Mouse (Mus musculus): Measurements from ENCODE around the gene Etv3.

The Etv3 gene

GRCm38 (mm10) chr3:87560156-87560555, 34.9 kb downstream of the Etv3 start:
- no peak for DNase-seq

DNA sequence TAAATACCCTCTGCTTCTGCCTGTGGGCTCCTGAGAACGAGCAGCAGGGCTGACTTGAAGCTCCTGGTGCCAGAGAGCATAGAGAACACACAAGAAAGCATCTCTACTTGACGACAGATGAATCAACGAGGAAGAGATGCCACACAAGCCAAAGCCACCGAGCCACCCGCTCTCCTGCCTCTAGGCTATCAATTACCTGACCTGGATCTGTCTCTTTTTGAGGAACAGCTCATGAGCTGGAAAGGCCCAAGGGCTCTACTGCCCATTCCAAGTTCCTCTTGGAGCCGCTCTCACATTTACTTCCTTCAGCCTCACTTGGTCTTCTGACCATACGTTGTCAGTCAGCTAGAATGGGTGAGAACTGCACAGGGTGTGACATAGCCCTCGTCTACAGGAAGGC, 36.2 kb downstream of the Etv3 start:
- DNase-seq: no peak

GRCm38 (mm10) chr3:87562370-87562769, 37.2 kb downstream of the Etv3 start:
- DNase-seq: peak; percentile 72 to 88

- DNase-seq: no peak
These were observed 38.3 kb downstream of the Etv3 start for GRCm38 (mm10) chr3:87563466-87563865.

DNA sequence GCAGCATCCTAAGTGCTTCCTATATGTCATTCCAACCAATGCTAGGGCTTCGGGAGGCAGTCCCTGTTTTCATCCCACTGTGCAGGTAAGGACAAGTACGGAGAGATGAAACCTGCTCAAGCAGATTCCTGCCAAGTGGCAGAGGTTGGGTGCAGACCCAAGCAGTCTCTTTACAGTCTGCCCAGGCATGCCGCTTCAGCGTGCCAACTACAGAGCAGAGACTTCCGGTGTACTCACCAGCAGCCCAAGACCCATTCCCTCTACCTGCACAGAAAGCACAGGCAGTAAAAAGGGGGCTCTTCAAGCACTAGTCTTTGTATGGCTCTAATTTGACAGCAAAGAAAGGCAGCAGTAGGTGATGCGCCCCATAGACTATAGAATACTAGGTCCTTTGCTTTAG, 40.4 kb downstream of the Etv3 start:
- no peak for DNase-seq

GRCm38 (mm10) chr3:87566066-87566465, 40.9 kb downstream of the Etv3 start:
- DNase-seq: peak; percentile 20 to 21

GRCm38 (mm10) chr3:87567497-87567896, 42.3 kb downstream of the Etv3 start:
- no peak for DNase-seq

GRCm38 (mm10) chr3:87568681-87569080, 43.5 kb downstream of the Etv3 start:
- no peak for DNase-seq

DNA sequence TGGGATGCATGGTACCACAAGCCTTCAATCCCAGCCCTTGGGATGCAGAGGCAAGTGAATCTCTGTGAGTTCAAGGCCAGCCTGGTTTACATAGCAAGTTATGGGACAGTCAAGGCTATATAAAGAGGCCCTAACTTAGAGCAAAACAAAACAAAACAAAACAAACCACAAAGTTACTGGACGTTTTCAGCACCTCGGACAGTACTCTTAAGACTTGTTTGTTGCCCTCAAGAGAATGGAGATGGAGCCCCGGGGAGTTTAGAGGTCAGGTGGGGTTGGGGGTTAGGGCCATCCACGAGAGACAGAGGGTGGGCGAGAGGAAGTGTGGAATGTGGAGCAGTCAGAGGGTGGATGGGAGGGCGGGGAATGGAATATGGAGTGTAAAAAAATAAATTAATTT, 50.6 kb downstream of the Etv3 start:
- no peak for DNase-seq

DNA sequence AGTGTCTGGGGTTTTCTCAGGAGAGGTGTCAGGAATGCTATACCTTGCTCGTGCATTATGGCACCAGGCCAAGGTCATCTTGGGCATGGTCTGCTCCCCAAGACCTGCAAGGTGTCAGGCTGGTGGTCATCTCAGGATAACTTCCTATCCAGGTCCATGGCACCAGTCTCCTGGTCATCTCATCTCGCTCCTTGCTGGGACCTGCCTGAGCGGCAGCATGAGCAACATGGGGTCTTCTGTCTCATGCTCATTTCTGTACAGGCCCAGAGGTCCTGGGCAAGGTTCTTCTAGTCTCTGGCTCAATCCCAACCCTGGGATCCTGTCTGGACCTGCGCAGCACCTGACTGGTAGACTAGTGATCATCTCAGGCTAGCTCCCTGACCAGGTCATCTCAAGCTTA, 57.1 kb downstream of the Etv3 start:
- no peak for DNase-seq

All from spleen, adult 18-20 months (tissue).